Mouse (Mus musculus) neural tube, embryonic 10.5 days (tissue): ENCODE results near the gene 9230113P08Rik.
"Not testable (repeated sequence)": the region's sequence is repeated elsewhere in the genome, so short reads cannot be mapped to it uniquely, and the experiment has no call there.

Source experiments
- DNase-seq: peaks from one replicate; pipeline ENCODE4 v3.0.0-alpha.2; 2017; ENCODE audit warnings: low spot score; ENCODE audit errors: extremely low spot score

9230113P08Rik gene

DNA sequence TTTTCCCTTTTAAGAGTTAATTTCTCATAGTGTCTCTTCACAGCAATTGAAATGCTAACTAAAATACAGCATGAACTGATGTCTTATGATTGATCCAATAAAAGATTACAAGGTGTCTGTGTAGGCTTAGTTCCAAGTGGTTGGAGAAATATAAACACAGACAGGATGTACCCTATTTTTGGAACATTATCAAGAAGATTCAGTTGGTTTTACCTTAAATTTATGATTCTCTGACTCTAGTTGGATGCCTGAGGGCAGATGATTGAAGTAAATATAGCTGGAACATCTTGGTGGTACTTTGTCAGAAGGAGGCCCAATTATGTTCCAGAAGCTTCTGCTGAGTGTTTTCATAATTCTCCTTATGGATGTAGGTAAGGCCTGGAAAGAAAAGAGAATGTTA is at the start of gene 9230113P08Rik:
Gene 9230113P08Rik, plus strand, starts transcription at position 301 of the 400 bp plus-strand sequence.
- DNase-seq, result not testable (repeated sequence)

DNA sequence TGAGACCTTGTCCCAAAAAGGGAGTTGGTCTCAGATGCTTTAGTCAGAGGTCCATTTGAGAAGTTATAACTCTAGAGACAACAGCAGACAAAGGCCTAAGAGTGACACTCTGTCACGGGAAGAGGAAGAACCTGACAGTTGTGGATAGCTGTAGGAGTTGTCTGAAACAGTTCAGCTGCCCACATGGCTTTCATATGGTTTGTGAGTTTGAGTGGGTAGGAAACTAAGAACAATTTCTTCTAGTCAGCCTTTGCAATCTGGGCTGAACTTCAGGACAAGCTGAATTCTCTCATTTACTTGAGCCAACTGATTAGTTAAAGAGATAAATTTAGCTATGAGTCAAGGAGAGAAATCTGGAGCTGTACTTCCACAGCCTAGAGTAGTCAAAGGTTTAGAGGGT is 15.1 kb upstream of the 9230113P08Rik start:
- not testable (repeated sequence) for DNase-seq

DNA sequence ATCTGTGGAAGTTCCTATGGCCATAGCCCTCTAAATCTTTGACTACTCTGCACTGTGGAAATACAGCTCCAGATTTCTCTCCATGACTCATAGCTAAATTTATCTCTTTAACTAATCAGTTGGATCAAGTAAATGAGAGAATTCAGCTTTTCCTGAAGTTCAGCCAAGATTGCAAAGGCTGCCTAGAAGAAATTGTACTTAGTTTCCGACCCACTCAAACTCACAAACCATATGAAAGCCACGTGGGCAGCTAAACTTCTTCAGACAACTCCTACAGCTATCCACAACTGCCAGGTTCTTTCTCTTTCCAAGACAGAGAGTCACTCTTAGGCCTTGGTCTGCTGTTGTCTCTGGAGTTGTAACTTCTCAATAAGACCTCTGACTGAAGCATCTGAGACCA is 3.7 kb upstream of the 9230113P08Rik start:
- no peak for DNase-seq

DNA sequence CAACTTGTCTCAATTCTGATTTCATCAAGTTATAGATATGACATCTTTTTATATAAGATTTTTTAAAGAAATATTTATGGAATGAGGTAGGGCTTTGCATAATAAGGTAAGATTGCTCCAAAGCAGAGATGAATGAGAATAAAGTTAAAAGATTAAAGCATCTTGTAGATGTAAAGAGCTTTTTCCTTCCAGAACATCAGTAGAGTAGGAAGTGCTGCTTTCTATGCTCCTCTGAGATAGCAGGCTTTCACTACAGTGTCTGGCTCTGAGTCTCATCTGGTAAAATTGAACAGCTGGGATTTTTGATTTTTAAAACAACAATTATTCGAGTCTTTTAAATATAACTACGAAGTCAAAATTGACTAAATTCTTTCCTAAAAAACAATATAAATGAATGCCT is 22.6 kb downstream of the 9230113P08Rik start:
- DNase-seq, result no peak
